Mouse (Mus musculus): ENCODE measurements at regions not wholly inside any gene's neighbourhood (a gene's known extent, or its start where the extent isn't known, plus 50 kb on each side); places are given as distances from the start of the nearest gene placed in this dataset.

GRCm38 (mm10) chr3:83553858-83554257 lies 212.3 kb upstream of the Sfrp2 start:
- DNase-seq (ENCODE audit: low spot score) = no peak

DNA sequence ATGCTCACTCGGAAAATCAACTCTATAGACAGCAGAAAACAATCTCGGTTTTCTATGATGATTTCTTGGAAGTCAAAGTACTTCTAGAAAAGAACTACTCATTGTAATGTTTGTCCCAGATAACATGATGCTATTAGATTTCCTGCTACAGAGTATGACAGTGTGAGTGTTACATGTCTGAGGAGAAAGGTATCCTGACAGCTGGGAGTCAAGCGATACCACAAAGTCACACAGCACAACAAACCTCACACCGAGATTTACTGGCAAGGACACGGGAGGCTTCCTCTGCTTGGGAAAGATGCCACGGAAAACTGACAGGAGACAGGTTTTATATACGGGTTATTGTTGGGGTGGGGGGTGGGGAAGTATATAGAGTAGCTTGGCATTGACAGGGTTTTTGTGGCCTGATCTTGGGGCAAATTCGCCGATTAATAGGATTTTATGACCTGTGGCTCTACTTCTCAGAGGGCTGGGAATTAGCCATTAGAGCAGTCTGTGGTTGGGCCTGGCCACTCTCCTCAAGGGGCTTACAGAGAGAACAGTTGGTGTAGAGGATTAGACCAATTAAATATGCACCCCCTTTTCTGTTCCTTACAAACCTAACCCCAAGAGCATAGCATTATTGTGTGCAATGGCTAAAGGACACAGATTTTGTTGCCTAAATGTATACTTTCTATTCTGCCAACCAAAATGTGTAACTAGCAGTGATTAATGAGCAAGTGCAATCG lies 209.2 kb upstream of the Sfrp2 start:
- no peak for DNase-seq (ENCODE audit: low spot score)

DNA sequence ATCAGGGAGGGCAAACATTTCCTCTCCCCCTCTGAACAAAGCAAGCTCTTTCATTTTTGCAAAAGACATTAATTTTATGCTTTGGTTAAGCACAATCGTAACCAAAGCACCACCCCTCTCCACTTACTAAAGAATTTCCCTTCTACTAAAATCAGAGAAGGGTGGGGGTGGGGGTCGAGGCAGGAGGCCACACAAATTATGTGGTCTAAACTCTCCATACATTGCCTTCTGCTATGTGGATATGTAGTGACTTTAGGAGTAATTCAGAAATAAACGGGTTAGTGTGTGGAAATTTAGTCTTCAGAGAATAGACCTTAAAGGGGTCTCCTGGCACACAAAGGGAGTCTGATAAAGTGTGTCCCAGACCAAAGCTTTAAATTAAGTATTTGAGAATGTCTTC lies 204.1 kb upstream of the Sfrp2 start:
- no peak for DNase-seq (ENCODE audit: low spot score)

DNA sequence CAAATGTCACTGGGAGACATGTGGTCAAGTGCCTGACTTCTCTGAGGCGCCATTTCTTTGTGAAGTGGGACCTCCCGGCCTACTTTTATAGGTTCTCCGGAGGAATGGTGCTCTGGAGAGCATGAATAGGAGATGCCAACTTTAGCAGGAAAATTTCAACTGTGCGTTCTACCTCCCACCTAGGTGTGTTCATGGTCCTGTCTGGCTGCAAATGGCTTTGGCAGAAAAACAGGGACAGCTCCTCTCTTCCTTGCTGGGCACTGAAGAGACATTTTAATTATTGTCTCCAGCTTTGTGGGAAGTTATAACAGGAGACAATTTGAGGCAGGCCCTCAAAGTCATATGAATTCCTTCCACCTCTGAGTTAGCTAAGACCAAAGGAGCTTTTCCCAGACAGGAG lies 190.6 kb upstream of the Sfrp2 start:
- no peak for DNase-seq (ENCODE audit: low spot score)

DNA sequence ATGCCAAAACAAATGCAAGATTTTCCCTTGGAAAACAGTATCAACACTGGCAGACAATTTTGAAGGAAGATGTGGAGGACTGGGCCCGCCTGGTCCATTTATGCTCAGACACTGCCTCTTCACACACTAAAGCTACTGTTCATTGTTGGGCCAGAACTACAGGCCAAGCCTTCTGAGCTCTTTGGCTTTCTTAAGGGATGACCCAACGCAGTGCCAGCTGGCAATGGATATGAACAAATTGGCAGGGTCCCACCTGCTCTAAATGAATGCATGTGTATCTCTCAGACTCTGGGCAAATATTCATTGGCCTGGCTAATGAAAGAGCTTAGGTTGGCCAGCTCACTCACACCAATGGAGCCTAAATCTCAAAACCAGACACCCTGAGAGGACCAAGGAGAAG lies 190.0 kb upstream of the Sfrp2 start:
- no peak for DNase-seq (ENCODE audit: low spot score)

DNA sequence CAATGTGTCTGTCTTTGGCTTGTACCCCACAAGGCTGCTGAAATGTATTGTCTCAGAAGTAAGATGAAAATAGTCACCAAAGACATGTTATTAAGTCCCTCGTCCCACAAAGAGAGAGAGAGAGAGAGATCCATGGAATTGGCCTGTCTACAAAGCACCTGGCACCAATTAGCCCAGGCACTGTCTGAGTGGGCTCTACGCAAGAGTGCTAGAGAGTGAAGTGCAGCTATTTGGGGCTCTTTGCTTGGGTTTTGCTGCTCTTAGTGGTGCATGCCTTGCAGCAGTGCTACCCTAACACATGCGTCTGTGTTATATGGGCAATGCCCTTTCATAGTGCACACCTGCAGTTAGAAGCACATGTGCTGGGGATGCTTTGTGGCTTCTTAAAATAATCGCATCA lies 185.4 kb upstream of the Sfrp2 start:
- no peak for DNase-seq (ENCODE audit: low spot score)

GRCm38 (mm10) chr3:83582256-83582655 lies 183.9 kb upstream of the Sfrp2 start:
- DNase-seq (ENCODE audit: low spot score) = no peak

- peak; percentile 3 for DNase-seq (ENCODE audit: low spot score)
Observed at GRCm38 (mm10) chr3:83583071-83583672, 182.9 kb upstream of the Sfrp2 start.

DNA sequence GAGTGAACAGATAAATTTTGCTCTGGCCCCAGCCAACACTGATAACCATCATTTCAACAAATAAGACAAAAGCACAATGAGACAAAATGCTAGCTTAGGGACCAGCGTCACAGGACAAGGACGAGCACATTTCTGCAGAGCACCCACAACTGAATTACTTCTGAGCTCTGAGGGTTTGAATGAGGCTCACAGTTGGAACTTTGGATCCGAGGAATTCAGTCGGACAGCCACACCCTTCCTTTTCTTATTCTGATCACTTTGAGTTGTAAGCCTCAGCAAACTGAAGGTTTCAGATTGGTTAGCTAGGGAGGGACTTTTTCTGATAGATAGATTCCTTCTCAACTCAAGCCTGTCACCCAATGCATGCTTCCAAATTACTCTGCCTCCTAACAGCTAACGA lies 180.0 kb upstream of the Sfrp2 start:
- DNase-seq (ENCODE audit: low spot score) = no peak

DNA sequence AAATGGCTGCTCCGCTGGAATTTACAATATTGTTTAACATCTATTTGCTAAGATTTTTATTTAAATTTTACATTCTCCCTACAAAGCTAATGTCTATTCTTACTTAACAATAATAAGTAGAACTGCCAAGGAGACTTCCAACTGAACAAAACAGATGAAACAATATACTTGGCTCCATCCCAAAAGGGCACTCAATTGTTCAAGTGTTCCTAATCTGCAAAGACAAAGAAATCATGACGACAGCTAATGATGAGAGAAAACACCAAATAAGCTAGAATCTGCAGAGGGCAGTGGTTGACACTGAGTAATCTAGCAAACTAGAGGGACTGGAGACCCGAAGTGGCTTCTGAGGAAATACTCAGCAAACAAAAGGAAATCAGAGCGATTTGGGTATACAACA lies 179.6 kb upstream of the Sfrp2 start:
- DNase-seq (ENCODE audit: low spot score) = no peak

DNA sequence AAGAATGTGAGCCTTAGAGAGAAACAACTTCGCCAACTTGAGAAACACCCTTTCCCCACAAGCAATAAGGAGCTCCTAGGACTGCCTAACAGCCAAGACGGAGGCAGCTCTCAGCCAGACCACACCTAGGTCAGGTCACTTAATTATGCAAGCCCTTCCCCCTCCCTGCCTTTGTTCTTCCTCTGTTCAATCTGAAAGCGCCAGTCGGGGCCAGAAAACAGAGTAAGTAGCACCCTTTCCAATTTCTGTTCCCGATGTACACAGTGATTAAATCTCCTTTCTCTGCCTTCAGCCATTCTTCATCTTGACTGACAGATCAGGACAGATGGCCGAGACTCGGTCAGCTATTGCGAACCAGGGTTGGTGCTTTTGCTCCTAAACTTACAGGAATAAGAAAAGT lies 177.0 kb upstream of the Sfrp2 start:
- no peak for DNase-seq (ENCODE audit: low spot score)

GRCm38 (mm10) chr3:83591206-83591605 lies 174.9 kb upstream of the Sfrp2 start:
- DNase-seq (ENCODE audit: low spot score) = no peak

DNA sequence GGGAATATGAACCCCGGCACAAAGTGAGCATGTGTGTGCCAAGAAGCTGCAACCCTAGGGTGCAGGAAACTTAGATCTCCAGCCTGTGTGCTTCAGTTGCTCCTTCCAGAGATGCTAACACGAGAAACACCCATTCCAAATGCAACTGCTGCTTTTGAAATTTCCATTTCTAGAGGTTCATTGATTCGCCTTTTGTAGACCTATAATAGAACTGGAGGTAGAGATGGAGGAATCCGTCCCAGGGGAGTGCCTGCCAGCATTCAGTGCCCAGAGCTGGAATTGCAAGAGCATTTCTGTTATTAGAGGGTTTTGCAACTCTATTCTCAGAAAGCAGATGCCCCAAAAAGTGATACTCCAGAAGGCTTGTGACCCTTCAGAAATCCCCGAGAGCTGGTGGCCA lies 172.8 kb upstream of the Sfrp2 start:
- no peak for DNase-seq (ENCODE audit: low spot score)

DNA sequence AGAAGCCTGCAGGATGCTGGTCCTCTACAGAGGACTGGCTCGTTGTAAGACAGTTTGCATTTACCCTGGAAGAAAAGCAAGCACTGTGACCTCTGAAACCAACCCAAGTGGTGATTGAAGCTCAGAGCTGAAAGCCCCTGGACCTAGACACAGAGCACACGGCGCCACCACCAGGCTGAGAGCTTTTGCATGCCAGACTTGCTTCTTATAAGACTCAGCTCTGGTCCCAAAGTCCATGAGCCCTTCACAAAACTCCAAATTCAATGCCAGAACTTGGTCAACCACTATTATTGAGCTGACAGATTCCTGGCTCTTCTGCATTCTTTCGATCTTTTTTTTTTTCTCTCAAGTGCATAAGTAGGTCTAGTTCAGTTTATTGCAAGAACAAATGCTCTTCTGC lies 164.6 kb upstream of the Sfrp2 start:
- no peak for DNase-seq (ENCODE audit: low spot score)

DNA sequence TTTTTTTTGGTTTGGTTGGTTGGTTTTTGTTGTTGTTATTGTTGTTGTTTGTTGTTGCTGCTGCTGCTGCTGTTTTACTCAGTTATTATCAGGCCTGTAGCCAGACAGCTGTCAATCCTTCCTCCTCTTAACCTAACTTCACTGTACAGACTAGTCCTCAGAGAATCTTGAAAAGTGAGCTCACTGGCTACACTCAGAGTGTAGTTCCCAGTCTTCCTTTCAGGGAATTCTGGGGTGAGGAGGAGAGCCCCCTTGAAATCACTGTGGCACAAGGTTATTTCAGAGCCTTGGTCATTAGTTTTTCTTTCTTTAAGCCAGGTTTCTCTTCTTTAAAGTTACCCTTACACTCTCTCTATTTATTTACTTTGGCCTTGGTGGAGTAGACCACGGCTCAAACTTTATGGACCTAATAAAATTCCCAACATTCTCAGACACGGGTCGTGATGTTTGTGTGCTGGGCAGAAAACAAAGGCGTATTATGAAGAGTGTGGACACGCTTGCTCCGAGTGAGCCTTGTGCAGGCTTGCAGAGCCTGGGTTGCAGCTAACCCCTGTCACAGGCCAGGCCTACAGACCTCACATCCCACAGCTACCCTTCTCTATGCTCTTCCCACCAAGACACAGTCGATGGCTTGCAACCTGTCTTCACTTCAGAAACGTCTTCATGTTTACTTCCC lies 156.9 kb upstream of the Sfrp2 start:
- DNase-seq (ENCODE audit: low spot score) = no peak

- DNase-seq (ENCODE audit: low spot score) = no peak
Observed at GRCm38 (mm10) chr3:83620435-83620834, 145.7 kb upstream of the Sfrp2 start.

DNA sequence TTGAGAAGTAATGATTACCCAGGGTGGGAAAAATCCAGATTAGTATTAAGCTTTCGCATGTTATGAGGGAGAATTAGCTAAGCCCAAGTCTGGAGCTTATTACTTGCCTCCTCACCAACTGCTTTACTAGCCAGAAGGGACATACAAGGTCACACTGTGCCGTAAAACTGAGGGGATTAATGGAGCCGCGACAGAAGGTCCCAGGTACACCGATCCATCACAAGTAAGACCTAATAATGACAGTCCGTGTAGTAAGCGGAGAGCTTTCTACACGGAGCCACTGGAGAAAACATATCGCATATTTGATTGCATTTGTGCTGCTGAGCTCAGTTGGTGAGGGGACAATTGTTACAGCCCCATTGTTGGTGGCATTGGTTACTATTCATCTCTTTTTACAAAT lies 133.1 kb upstream of the Sfrp2 start:
- DNase-seq (ENCODE audit: low spot score) = no peak

- DNase-seq (ENCODE audit: low spot score) = no peak
Observed at GRCm38 (mm10) chr3:83640433-83640832, 125.7 kb upstream of the Sfrp2 start.

DNA sequence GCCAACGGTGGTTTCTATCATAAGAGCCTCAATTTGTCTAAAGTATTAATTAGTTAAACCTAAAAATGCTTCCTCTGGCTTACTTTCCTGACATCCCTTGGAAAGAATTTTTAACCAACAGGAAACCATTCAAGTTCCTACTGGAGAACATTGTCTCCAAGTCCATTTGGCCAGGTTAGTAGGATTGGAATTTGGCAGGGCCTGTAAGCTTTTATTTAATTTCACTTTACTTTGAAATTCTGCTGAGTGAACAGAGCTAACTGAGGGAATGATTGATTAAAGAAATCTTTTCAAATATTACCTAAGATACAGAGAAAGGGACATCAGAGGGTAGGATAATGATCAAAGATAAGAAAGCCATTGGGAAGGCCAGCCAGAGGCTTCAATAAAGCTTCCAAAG lies 102.4 kb upstream of the Sfrp2 start:
- DNase-seq (ENCODE audit: low spot score) = no peak

DNA sequence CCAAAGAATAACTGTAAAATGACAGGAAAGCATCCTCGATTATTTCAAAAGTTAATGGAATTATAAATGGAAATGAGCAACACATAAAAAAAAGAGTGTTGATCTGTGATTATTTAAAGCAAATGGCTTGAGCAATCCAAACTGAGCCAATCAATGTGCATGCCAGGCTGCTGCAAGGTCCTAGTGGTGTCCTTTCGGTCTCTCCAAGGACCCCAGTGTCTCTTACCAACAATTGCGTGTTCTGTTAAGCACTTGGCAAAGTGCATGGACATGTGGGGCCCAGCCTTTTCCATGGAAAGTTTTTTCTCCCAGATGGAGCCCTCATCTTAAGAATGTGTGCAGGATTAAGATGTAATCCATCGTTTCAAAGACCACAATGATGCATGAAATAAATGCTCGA lies 90.0 kb upstream of the Sfrp2 start:
- DNase-seq (ENCODE audit: low spot score) = no peak

GRCm38 (mm10) chr3:83686611-83687010 lies 79.5 kb upstream of the Sfrp2 start:
- no peak for DNase-seq (ENCODE audit: low spot score)

DNA sequence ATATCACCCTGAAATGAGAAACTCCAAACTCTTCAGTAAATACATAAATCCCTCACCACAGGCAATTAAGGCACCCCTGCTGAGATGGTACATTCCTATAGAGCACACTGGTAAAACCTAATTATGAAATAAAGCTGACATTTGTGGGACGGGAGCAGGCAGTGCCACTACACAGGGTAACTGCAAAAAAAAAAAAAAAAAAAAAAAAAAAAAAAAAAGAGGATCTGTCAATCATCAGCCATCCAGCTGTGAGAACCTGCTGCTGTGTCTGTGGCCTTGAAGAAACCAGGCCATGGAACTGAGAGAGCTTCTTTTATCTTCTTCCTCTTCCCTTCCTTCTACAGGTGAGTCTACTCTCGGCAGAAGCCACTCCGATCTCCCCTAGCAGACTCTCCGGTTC lies 78.6 kb upstream of the Sfrp2 start:
- DNase-seq (ENCODE audit: low spot score) = no peak
